Mouse (Mus musculus) fibroblast of lung, adult 2 months (primary cell): Measurements from ENCODE around the gene Shroom3.

Source experiments
- DNase-seq: peaks from one replicate; pipeline ENCODE4 v3.0.0-alpha.2; 2011; ENCODE audit warnings: low read depth

The Shroom3 gene

DNA sequence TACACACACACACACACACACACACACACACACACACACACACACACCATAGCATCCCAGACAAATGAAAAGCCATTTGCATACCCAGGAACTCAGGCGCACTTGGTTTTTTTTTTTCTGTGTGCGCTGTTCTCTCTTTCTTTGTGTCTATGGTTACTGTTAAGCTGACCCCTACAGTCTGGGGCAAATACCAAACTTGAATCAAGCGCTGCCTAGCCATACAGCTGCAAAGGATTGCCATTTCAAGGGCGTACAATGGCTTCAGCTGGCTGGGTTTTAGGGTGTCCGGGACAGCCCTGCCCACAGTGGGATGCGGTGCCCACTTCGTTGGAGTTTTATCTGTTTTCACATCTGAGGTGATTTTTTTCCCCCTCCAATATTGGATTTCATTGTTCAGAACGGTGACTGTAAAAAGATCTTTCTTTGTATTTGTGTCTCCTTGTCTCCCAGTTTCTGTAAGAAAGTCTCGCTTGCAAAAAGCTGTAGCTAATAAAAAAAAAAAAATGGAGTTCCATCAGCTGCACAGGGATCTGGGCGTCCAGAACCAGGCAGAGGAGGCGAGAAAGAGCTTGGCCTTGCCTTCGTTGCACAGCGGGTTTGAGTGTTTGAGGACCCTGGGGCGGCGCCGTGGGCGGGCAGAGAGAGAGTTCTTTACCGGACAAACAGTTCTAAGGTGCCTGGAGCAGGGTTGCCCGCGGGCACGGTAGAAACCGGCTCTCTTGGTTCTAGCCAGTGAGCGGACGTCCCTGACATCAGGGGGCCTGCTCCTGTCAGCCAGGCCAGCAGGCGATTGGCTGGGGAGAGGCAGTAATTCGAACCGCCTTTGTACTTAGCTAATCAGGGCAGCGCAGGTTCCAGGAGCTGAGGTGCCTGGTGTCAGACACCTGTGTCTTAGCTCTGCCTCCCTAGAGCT, 125.5 kb downstream of the Shroom3 start:
- DNase-seq = no peak

DNA sequence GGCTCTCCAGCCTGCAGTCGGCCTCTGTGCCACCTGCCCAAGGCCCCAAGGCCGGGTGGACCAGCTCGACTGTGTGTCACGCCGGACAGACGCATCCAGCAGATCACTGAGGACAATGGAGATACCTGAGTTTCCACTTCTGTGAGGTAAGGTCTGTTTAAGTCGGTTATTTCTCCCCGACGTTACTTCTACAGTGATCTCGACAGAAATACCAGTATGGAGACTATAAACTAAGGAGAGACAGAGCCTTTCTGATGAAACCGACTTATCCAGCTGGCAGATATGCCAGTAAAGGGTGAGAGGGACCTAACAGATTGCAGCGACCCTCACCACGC, 126.1 kb downstream of the Shroom3 start:
- DNase-seq = no peak

DNA sequence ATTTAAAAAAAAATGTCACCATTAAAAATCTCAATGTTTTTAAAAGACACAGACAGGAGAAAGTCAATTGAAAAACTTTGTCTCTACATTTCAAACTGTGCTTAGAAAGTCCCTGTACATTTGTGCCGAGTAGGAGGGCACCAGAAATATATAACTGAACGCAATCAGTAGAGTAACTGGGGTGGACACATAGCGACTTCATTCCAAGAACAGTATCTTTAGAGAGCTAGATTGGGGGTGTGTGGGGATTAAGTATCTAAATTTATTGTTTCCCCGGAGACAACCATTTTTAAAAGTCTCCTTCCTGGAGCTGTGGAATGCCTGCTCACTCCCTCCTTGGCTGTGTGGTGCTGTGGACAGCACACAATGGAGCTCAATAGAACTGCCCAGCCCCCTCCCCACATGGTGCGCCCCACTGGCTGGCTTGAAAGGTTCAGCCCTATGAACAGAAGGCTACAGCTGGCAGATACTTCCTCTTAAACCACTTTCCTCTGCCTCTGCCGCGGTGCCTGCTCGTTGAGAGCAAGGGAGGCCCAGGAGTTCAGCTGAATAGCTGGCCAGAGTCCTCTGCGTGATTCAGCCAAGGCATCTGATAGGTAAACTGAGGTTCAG, 127.8 kb downstream of the Shroom3 start:
- no peak for DNase-seq

DNA sequence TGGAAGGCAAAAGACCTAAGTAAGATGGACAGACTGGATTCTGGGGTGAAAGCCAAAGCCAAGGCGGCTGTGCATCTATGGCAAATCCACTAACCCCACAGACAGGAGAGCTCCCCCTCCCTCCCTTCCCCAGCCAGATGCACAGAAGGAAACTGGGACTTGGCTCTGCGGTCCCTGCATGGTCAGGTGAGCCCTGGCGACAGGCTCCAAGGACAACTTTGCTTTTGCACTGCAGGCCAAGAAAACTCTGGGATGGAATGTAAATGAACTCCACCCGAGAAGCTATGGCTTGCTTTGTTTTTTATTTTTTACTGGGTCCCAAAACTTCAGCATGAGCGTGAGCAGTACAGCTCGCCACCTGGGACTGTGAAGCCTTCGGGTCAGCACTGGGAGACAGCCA, 128.5 kb downstream of the Shroom3 start:
- no peak for DNase-seq

DNA sequence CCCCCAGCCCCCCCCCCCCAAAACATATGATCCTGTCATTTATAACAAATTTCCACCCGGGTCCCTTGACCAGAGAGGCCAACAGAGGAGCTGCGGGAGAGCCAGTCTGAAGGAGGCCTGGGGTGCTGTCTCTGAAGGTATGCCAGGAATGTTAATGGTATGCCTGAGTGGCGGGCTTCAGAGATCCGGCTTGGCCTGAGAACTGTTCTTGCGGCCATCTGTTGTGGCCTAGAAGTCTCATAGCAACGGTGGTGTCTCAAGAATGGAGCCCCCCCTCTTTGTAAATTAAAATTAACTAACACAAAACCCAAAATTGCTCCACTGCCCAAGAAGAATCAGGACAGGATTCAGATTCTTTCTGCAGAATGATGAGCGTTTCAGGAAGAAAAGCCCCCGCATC, 129.7 kb downstream of the Shroom3 start:
- DNase-seq = no peak

DNA sequence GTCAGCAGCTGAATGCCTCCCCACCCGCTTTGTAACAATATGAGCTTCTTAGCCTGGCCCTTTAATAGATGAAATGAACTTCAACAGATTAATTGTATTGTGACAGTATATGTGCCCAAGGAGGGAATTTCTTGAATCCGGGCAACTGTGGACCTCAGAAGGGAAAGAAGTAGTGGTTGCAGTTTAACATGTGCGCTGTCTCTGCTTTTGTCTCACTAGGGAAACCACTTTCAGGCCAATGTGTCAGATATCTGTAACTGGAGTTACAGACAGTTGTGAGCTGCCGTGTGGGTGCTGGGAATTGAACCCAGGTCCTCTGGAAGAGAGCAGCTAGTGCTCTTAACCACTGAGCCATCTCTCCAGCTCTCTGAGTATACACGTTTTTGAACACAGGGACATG, 130.3 kb downstream of the Shroom3 start:
- no peak for DNase-seq

DNA sequence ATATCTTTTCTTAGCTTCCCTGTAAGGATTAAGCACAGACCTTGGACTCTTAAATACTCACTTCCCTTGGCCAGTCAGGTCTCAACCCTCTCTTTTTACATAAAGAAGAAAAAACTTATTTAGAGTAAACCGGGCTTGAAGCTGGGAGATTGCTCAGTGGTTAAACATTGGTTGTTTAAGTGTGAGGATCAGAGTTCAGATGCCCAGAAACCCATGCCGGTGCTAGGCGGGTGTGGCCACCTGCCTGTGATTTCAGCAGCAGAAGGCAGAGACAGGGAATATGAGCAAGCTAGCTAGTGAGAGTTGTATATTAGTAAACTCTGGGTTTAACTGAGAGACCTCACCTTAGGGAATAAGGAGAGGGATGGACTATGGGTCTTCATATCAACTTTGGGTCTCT, 131.4 kb downstream of the Shroom3 start:
- DNase-seq = no peak

DNA sequence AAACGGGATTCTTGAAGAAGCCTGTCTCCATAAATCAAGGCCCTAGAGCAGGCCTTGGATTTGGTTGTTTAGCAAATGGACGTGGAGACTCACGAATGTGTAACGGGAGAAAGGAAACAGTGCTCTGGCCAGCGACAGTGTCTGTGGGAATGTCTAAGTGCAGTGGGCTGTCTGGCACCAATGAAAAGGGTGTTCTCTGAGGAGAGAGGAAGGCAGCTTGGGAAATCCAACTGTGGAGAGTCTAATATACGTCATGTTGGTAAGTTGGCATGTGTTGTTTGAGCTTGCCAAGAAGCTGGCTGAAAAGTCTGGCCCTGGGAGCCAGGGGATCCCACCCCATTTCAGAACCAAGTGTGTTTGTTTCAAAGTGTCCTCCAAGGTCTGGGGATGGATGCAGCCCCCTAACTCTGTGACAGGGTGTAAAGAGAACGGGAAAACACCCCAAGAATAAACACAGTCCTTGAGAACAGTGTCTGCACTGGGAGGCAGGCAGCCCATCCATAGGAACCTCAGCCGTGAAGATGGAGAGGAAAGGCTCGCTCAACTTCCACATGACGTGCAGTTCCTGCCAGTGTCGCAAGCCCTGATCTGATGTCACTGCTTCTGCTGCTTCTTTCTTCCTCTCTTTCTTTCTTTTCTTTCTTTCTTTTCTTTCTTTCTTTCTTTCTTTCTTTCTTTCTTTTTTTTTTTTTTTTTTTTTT, 134.0 kb downstream of the Shroom3 start:
- DNase-seq = peak; percentile 79

DNA sequence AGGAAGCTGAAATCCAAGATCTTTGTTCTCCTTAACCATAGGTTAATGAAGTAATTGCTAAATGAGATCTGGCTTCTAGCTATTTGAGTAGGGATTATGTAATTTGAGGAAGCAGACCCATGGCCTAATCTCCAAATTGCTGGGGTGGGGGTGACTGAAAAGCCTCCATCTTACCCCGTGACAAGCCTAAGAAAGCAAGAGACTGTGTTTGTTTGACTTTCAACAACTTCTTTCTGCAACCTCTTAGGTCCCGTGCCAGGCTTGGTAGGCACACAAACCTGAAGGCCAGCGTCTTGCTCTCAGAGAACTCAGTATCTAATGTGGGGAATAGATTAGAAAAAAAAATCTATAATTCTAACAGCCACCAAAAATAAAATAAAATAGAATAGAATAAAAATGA, 138.1 kb downstream of the Shroom3 start:
- DNase-seq = no peak

DNA sequence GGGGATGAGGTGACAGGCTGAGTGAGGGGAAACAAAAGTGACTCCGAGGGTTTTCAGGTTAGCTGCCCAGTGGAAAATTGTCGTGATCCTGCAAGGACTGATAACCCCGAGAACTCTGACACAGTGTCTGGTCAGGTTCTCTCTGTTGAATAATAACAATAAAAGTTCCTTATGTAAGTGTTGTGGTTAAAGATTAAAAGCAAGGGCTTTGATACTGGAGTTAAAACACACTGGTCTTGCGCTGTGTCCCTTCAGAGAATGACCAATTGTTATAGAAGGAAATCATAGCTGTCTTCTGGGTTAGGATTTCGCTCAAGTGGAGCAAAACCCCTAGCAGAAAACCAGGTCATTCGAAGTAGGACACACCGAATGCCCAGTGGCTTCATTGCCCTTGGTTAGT, 140.3 kb downstream of the Shroom3 start:
- no peak for DNase-seq

DNA sequence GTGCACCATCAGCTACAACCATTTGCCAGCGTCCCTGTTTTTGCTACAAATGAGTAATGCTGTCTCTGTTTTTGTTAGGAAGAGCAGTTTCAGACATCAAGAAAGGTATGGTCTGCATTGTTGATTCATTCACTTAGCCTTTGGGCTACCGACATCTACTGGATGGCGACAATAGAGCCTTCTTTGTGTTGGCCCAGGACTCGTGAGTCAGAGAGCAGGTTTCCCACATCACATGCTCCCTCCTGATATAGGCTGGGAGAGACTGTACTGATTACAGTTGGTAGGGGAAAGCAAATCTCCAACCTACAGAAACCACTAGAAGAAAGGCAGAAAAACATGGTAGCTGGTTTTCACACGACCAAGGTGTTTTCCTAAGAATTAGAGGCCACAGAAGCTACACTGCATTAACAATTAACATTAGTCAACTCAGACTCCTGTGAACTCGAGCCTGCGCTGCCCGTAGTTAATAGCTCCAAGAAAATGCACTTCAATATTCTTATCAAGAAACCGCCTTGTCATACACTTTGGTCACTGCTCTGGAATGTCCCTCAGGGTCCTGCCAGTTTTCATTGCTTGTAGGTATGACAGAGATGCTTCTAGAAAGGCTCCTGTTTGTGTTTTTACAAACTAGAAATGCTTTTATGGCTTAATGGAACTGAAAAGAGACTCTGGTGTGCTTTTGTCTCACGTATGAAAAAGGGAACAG, 141.2 kb downstream of the Shroom3 start:
- no peak for DNase-seq

DNA sequence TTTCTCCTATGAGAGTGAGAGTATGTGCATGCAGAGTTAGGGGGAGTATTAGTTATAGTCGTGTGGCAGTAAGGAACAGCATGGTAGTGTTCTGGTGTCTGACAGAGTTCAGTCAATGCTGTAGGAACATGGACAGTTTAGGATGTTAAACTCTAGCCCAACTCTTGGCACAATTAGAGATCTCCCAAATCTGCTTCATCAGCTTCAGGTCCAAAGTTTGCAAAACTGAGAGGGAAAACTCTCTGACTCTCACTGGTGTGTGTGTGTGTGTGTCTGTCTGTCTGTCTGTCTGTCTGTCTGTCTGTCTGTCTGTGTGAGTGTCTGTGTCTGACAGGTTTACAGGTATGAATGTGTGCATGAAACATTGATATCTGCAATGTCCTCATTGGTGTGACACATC, 147.2 kb downstream of the Shroom3 start:
- no peak for DNase-seq

DNA sequence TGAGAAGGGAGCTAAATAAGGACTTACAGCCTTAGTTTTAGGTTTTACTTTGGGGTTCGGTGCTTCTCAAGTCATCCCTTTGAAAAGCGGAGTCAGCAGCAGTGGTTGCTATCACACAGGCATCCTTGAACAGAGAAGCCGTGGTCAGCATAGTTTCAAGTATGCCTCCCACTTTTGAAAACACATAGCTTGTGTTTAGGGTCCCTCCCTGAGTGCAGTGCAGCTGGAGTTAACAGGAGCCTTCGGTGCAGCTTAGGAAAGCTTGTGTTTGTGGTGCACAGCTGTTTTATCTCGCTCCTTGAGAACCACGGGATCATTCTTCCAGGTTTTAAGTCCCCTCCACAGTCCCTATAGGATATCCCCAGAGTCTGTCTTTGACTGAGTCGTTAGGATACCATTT, 151.3 kb downstream of the Shroom3 start:
- no peak for DNase-seq

DNA sequence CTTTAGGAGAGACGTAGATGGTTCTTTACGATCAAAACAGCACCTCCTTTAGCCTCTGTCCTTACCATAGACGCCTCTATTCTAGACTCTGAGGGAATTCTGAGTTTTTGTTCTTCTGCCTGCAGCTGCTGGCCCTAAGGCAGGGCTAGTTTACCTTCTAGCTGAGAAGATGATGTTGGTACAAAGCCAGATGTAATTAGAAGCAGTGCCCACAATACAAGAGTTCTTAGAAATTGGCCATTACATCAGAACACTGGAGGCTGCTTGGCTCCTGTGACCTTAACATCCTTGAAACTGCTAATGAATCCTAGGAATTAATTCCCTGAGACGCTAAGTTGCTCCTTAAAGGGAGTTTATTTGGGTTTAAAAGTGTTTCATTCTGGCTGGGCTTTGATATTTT, 154.1 kb downstream of the Shroom3 start:
- DNase-seq = no peak

DNA sequence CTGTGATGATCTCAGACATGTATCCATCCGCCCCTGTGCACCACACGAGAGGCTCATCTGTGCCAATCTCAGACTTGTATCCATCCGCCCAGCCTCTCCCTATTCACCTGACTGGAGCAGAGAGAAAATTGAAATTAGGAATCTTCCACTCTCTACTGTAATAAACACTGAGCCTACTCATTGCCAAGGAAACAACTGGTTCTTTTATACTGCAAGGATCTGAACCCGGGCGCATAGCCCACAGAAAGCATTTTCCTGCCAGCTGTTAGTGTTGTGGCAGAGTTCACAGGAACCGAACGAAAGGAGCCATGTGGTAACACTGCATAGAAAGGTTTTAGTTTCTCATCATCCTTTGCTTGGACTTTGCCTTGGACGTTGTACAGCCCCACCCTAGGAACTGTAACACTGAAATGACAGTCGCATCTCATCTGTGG, 155.1 kb downstream of the Shroom3 start:
- peak; percentile 90 for DNase-seq

DNA sequence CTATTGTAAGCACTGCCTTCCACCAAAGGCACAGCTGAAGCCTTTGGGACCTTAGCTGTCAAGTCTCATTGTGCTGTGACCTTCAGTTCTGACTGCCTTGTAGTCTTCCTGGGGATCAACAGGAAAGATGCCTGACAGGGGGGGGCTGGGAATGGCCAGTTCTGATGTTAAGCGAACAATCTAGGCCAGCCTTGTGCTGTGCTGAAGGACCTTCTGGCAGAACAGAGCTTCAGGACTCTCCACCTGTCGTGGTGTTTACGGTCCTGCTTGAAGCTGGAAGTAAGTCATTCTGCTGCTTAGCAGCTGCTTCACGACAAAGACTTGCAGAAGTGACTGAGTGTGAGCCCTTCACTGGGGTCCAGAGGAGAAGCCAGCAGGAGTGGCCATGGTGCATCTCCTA, 156.1 kb downstream of the Shroom3 start:
- DNase-seq = no peak

DNA sequence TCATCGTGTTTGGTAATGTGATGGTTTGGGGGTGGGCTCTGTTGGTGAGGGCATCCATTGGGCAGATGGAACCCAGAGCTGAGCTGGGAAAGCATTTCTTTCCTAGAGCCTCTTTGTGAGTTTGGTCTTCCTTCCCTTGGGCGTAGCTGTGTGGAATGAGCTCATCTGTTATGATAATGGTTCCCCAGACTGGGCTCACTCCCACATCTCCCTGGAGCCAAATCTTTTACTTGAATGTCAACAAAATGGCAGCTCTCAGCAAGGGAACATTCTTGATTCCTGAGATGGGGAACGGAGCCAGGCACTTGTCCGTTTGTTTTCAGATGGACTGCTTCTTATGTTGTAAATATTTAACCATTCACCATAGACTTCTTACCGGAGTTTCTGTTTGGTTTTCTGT, 158.2 kb downstream of the Shroom3 start:
- DNase-seq = peak; percentile 81

DNA sequence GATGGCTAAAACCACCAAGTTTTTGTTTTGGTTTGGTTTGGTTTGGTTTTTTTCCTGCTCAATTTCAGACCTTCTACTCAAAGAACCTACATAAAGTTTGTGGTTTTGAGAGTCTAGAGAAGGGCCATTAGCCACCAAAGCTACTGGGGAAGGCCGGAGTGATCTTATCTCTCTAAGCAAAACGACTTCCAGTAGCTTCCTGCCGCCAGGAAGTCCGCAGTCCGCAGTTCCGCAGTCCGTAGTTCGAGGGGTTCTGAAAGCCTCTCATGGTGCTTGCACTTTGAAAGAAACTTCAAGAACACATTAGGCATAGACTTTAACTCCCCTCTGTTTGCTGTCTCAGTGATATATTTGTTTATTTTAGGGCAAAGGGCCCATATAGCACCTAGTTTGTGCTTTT, 159.2 kb downstream of the Shroom3 start:
- DNase-seq = no peak

DNA sequence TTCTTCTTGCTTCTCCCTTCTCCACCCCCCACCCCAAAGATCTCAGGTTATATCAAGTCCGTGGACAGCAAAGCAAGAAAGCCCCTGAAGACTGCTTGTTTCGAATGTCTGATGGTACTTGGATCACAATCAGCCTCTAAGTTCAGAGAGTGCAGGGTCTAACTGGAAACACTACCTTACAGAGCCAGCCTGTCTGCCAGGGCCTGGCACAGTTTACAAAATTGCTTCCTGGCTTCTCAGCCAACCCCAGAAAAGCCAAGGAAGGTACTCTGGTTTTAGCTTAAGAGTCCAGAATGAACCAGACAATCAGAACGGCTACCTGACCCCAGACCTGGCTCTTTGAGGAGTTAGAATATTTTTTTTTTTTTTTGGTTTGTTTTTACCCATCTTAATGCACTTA, 159.6 kb downstream of the Shroom3 start:
- no peak for DNase-seq

DNA sequence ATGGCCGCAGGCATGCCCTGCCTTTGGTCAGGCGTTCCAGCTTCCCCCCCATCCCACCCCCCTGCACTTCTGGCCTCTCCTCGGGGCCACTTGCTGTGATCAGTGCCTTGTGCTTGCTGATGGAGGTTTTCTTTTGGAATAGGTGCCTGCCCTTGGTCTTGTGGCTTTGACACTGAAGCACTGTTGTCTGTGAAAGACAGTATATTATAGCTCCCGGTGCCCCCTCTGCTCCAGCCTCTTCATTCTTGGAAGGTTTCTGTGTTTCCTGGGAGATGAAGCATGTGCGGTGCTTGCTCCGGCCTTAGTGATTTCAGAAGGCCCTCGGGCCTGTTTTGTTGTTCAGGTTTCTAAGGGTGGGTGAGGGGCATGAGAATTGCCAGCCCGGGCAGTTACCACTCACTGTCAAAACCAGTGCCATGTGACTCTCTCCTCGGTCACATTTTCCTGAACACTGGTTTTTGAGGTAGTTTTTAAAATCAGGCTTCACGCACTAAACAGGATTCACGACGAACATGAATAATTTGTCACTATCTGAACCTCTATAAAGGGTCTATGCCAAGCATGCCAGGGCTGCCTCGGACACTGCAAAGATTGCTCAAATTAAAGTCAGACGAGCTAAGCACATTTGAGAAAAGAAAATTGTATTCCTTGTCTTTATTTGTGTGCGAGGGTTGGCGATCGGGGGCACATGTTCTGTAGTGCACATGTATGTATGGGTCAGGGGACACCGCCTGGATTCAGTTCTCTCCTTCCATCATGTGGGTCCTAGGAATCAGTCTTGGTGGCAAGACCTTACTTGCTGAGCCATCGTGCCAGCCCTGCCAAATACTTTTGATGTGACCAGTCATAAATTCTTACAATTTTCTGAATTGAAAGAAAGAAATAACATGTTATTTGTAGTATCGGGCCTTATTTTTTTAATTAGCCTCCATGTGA, 160.9 kb downstream of the Shroom3 start:
- DNase-seq = no peak

DNA sequence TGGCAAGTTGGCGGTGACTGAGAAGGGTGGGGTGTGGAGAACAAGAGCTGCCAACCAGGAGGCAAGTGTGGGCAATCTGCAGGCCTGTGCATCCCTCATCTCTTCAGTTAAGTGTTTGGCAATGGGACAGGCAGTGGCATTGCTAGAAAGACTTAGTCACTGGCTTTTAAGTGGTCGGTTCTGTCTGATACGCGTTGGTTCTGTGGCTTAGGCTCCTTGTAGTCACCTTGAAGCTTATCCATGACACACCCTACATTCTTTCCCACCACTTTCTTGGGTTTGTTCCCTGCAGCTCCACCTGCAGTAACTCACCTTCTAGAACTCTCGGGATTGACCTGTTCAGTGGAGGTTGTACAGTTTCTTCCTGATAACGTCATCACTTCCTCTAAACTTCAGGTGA, 166.5 kb downstream of the Shroom3 start:
- no peak for DNase-seq
